Mouse (Mus musculus): ENCODE measurements at regions not wholly inside any gene's neighbourhood (a gene's known extent, or its start where the extent isn't known, plus 50 kb on each side); places are given as distances from the start of the nearest gene placed in this dataset.

DNA sequence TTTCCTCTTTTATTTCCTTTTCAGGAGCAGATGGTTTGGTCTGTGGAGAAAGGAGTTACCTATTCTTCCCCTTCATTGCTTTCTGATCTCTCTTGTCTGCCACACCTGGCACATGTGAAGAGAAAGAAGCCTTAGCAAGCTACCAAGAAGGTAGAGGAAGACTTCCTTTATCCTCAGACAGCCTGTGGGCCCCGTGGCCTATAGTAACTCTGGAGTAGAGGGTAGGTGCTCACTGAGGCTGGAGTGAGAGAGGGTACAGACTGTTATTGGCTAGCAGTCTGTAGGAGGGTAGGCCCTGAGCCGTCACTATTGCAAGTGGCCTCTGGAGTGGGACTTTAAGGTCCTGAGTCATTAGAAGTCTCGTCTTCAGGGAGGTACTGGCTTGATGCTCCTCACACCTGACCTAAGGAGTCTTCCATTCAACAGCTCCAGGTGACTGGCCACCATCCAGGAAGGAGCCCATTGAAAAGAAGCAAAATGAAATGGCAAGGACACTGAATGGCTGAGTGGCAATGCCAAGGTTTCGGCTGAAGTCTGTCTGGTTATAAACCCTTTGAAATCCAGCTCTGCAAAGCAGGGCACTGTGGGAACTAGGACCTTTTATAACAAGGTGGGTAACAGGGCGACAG lies 186.2 kb upstream of the Map3k1 start:
- intact Hi-C loops (cut with DNase I): loop anchor here (10.0 kb wide), 1 partner anchor 260 kb away; no protein-coding TSS in a partner anchor
- no peak for DNase-seq (ENCODE audit: low spot score in 2 of 2)

DNA sequence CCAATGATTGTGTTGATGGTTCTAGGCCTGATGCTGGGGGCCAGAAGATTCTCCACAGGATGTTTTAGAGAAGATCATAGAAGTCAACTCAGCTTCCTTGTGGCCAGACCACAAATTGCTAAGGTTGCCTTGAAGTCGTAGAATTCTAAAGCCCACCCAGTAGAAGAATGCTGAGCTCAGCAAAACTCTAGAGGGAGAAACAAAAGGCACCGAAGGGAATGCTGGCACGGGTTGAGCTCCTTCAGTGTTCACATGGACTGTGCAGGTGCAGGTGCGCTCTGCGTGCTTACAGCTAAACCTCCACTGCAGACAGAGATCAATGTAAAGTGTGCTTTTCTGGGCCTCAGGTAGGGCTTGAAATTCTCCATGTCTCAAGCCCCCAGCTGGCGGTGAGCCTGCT lies 186.9 kb upstream of the Map3k1 start:
- no peak for DNase-seq (ENCODE audit: low spot score in 2 of 2)
- intact Hi-C loops (cut with DNase I): loop anchor here (10.0 kb wide), 1 partner anchor 259 kb away; no protein-coding TSS in a partner anchor

- intact Hi-C loops (cut with DNase I): loop anchor here (10.0 kb wide), 1 partner anchor 258 kb away; no protein-coding TSS in a partner anchor
Measured at GRCm38 (mm10) chr13:111996910-111997309, 188.1 kb upstream of the Map3k1 start.

DNA sequence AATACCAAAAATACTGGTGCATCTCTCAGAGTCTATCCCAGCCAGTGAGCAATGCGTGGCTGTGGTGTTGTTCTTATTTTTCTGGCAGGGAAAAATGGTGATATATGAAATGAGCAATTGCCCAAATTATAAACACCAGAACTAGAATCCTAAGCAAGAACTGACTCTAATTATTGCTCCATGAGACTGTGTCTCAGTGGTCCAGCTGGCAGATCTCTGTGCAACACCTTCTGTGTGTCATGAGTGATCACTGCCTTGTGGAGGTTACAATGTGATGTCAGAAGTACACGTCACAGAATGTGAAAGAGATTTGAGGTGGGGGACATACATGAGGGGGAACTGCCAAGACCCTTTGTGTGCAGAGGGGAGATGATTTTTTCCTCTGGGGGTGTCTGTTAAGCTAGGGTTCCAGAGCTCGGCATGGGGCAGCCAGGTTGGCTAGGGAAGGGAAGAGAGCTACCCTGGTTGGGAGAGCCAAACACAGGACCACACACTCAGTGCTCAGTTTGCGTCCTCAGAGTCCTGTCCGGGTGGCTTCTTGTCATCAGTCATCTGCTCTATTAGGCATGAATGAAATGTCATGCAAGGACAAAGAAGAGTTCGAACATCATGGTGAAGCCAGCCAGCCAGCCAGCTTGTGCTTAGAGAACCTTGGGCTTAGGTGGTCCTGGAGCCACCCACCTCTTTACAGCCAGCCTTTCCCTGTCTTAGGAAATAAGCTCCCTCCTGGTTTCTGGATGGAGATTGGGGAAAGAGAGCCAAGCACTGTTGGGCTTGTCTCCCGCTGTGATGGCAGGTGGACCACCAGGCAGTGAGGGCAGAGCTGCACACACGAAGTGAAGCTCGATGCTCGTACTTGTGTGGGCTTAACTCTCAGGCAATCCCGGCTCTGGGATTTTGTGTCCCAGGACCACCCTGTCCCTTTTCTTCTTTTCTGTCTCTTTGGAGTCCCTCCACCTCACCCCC lies 189.5 kb upstream of the Map3k1 start:
- no peak for DNase-seq (ENCODE audit: low spot score in 2 of 2)
- intact Hi-C loops (cut with DNase I): loop anchor here (10.0 kb wide), 1 partner anchor 257 kb away; no protein-coding TSS in a partner anchor

More at GRCm38 (mm10) chr13:111996910-111997309, 188.1 kb upstream of the Map3k1 start:
- peak in 1 of 2 experiments; percentile 25 for DNase-seq (ENCODE audit: low spot score in 2 of 2)

DNA sequence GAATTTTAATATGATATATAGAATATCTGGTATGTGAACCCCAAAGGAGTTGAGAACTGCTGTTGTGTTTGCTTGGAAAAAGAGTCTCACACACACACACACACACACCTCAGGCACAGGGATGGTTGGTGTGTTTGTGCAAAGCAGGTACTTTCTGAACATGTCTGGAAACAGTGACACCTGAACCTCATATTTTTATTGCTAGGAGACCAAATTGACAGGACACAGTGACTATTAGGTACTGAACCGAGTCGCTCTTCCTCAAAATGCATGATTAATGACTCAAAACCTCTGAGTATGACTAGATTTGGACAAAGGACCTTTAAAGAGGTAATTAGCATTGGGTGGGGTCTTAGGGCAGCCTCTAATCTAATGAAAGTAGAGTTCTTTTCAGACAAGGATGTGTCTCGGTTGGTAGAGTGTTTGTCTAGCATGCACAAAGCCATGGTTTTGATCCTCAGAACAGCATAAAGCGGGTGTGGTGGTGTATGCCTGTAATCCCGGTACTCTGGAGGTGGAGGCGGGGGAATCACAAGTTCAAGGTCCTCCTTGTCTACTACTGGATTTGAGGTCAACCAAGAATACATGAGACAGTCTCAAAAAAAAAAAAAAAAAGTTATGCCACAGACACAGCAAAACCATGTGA lies 191.0 kb upstream of the Map3k1 start:
- intact Hi-C loops (cut with DNase I): loop anchor here (10.0 kb wide), 1 partner anchor 255 kb away; no protein-coding TSS in a partner anchor

DNA sequence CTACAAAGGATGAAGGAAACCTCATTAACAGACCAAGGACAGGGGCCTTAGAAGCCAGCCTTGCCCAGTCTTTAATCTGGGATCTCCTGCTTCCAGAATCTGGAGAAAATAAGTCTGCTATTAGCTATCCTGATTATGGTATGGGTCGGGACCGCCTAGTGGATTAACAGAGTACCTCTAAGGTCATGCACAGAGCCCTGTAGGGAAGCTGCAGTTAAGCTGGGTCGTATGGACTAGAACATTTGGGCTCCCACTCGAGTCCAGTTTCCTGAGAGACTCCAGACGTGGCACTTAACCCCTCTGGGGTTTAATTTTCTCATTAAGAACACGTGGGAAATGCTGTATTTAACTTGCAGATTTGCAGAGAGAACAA lies 191.5 kb upstream of the Map3k1 start:
- intact Hi-C loops (cut with DNase I): no loop called here

More for the DNA sequence above, 191.0 kb upstream of the Map3k1 start:
- no peak for DNase-seq (ENCODE audit: low spot score in 2 of 2)

DNA sequence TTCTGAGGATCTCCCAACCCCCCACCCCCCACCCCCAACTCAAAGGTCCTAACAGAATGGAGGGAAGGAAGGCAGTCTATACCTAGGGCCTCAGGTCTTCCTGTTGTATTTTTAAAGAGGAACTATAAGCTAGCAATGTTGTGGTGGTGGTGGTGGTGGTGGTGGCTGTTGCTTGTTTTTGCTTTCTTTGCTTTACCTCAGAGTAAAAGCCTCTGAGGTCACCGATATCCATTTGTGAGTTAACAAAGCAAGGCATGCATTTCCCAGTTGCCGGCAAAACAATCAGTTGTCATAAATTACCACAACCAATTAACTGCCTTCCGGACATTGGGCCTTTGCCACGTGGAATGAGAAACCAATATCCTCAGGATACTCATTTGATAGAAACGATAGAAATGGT lies 191.9 kb upstream of the Map3k1 start:
- no peak for DNase-seq (ENCODE audit: low spot score in 2 of 2)
- intact Hi-C loops (cut with DNase I): no loop called here

More for the DNA sequence above, 191.5 kb upstream of the Map3k1 start:
- DNase-seq (ENCODE audit: low spot score in 2 of 2): no peak

DNA sequence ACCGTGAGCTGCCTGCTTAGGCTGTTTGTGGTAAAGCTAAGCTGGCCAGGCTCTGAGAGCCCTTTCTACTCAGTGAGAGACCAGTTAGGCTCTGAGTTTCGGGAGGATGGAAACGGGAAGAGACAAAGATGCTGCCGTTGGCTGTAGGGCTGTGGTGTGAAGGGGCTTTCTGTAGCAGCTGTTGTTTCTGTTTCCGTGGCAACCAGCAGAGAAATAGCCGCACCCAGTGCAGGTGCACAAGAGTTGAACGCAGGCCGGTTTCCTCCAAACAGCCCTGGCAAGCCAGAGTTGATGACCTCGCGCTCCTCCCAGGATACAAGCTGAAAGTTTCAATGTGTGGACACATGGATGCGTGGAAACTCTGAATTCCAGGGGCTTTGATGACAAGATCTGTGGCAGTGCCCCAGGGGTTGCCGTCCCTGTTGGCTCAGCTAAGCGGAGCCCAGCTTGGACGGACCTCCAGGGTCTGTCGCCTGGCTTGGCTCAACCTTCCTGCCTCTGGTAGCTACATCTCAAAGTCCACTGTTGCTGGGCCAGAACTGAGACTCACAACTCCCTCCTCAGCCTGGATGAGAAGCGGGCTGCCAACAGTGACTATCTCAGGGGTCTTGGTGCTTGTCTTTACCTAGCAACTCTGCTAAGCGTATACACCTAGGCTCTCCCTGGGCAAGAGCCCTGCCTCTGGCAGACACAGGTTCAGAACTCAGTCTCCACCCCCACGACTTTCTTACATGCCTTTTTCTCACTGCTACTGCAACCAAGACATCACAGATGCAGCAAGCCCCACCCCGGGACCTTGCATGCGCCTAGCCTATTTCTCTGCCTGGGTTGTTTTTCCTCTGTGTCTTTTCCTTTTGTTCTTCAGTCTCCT lies 192.6 kb upstream of the Map3k1 start:
- intact Hi-C loops (cut with DNase I): no loop called here

DNA sequence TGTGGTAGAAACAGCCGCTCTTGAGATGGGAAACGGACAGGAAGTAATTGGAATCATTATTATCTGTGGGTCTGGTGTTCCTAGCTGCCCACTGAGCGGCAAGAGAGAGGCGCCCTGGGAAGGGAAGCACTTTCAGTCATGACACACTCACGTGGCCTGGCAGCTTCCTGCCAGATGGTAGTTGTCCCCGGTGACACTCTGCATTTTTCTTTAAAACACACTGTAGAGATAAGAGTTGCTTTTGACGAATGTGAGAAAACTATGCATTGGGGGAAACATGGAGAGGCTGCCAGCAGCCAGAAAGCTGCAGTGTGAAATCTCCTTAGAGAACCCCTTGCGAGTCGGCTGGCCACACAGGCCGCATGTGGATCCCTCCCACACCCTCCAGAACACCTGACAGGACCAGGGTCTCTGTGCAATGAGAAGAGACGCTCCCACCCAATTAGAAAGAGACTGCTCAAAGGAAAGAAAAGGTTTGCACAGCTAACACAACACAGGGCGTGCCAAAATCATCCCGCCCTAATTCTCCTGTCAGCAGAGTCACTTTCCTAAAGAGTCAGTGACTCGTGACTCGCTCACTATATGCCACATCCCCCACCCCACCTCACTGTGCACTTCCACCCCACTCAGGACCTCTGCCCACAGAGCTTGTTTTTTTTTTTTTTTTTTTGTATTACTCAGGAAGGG lies 194.0 kb upstream of the Map3k1 start:
- peak; percentile 8 to 26 for DNase-seq (ENCODE audit: low spot score in 2 of 2)
- intact Hi-C loops (cut with DNase I): no loop called here

More for the DNA sequence above, 192.6 kb upstream of the Map3k1 start:
- no peak for DNase-seq (ENCODE audit: low spot score in 2 of 2)

GRCm38 (mm10) chr13:112003445-112003844 lies 194.7 kb upstream of the Map3k1 start:
- intact Hi-C loops (cut with DNase I): no loop called here
- no peak for DNase-seq (ENCODE audit: low spot score in 2 of 2)

- DNase-seq (ENCODE audit: low spot score in 2 of 2): no peak
- intact Hi-C loops (cut with DNase I): no loop called here
Measured at GRCm38 (mm10) chr13:112004126-112004525, 195.3 kb upstream of the Map3k1 start.

DNA sequence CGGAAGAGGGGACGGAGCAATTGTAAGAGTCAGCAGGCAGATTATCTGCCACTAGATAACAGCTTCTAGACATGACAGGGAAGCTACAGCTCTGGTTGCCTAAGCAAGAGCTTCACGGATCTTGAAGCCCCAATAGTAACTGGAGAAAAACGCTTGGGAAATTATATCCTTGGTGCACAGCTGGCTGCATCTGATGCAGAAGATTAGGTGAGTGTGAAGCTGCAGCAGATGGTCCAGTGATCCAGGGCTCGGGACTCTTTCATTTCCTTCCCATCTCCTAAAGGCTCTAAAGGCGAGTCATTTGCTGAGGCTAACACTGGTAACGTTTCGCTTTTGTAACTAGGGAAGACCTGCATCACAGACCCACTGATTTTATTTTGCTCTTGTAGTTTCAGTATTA lies 196.6 kb upstream of the Map3k1 start:
- intact Hi-C loops (cut with DNase I): no loop called here
- DNase-seq (ENCODE audit: low spot score in 2 of 2): no peak

DNA sequence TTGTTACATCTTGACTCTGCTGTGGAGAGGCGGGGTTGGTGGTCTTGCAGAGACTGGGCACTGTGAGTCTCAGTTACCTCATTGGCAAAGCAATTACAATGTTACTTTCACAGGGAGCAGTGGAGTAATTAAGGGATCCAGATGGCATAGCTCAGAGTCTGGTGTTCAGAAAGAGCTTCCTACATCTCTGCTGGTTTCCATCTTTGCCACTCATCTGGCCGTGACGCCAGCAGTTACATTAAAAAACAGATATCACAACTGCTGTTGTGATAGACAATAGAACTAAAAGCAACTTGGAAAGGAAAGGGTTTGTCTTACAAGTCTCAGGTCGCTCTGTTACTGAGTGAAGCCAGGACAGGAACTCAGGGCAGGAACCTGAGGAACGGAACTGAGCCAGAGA lies 200.0 kb upstream of the Map3k1 start:
- DNase-seq (ENCODE audit: low spot score in 2 of 2): no peak
- intact Hi-C loops (cut with DNase I): no loop called here

GRCm38 (mm10) chr13:112009288-112009687 lies 200.5 kb upstream of the Map3k1 start:
- DNase-seq (ENCODE audit: low spot score in 2 of 2): no peak
- intact Hi-C loops (cut with DNase I): no loop called here

DNA sequence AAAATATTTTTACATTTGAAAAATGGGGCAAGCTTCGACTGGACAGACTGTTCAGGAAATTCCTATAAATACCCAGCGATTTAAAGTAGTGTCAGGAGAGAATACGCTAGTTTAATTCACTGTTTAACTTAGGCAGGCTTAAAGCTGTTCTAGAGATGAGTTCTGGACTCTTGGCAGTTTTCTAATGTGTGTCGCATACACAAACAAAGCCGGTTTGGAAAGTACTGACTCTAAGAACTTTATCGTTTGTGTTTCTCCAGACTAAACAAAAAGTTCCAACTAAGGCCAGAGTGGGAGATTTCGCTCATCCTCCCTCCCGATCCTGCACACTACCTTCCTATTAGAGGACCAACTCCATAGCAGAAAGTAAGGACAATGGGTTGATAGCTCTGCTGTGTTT lies 201.7 kb upstream of the Map3k1 start:
- DNase-seq (ENCODE audit: low spot score in 2 of 2): no peak
- intact Hi-C loops (cut with DNase I): no loop called here

DNA sequence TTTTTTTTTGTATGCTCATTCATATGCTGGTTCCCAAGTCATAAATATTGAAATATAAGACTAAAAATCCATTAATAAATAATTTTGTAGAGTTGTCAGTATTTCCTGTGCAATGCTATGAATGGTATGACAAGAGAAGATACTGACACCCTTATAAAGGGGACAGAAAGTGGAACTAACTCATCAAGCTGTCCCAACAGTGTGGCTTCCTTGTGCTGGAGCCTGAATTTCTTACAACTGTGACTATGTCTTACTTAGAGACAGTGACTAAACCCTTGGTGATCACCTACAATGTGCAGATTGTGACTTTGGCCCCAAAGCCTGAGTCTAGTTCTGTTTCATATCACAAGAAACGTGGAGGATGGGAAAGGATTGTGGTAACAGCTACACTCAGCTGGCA lies 203.8 kb upstream of the Map3k1 start:
- DNase-seq (ENCODE audit: low spot score in 2 of 2): no peak
- intact Hi-C loops (cut with DNase I): no loop called here

DNA sequence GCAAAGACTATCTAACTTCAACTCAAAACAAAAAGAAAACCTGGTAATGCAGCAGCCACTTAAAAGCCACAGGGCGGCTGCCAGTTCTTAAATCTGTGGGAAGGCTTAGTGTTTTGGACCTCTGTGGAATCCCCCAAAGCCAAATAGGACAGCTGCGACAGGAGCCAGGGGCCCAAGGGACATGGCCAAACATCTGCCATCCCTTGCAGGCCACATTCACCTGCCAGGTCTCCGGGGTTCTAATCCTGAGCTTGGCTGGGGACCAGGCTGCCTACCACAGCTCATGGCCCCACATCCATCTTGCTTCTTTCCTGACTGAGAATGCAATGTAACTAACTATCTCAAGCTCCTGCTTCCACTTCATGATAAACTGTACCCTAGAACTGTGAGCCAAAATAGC lies 206.3 kb upstream of the Map3k1 start:
- intact Hi-C loops (cut with DNase I): no loop called here
- DNase-seq (ENCODE audit: low spot score in 2 of 2): no peak

DNA sequence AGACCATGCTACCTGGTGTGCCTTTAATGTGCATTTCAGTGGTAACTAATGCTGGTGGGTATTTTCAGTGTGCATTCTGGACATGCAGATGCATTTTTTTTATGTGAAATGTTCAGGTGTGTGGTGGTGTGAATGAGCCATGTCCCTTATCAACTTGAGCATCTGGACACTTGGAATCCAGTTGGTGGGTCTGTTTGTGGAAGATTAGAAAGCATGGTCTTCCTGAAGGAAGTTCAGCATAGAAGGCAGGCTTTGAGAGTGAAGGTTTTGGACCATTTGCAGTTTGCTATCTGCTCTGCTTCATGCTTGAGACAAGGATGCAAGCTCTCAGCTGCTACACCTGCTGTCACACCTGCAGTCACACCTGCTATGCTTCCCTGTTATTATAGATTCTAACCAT lies 207.5 kb upstream of the Map3k1 start:
- no peak for DNase-seq (ENCODE audit: low spot score in 2 of 2)
- intact Hi-C loops (cut with DNase I): no loop called here

Data from left cerebral cortex, postnatal 36 days (tissue).